Mouse (Mus musculus): ENCODE data around the gene Haghl. TPM values are rescaled to one million over a fixed set of nuclear protein-coding genes. Genes with fewer than 3 reads are reported as not detected.
"Not testable (repeated sequence)": the region's sequence is repeated elsewhere in the genome, so short reads cannot be mapped to it uniquely, and the experiment has no call there.

Haghl gene
- polyA plus RNA-seq, 1 experiment from 2014 or later: 75.6 TPM

GRCm38 (mm10) chr17:25808028-25808427, 22.6 kb upstream of the Haghl start:
- Histone ChIP-seq H3K9me3 (ENCODE audit: control insufficient read depth, low read length) (no peaks in the 10 kb centered on the region), H3K36me3 (ENCODE audit: control insufficient read depth, insufficient read depth, low read length) (no peaks in the 10 kb centered on the region), H3K4me1 (ENCODE audit: control insufficient read depth, insufficient read depth, low read length) (peaks cover 8% of the 10 kb centered on the region), H3K27me3 (ENCODE audit: control insufficient read depth, insufficient read depth, low read length) (peaks cover 27% of the 10 kb centered on the region), H3K4me2 (replicated peaks; ENCODE audit: low read depth, low read length) (no peak overlapping the region), H3K27ac (ENCODE audit: low read depth, low read length) (no peak overlapping the region), H3K4me3 (ENCODE audit: low read length) (no peak overlapping the region; the same call in 1 of the 2 replicates), H3K9ac (ENCODE audit: low read depth, low read length) (no peak overlapping the region)
- no peak for ATAC-seq (ENCODE audit: low FRiP score, low TSS enrichment)
- WGBS: 43% methylated on average over 5 of the region's 5 CpGs

GRCm38 (mm10) chr17:25807452-25807851, 22.0 kb upstream of the Haghl start:
- H3K27me3 ChIP-seq (ENCODE audit: control insufficient read depth, insufficient read depth, low read length): peaks cover 27% of the 10 kb centered on the region
- H3K9ac ChIP-seq (ENCODE audit: low read depth, low read length); H3K4me1 ChIP-seq (ENCODE audit: control insufficient read depth, insufficient read depth, low read length); H3K27ac ChIP-seq (ENCODE audit: low read depth, low read length); H3K4me2 ChIP-seq (replicated peaks; ENCODE audit: low read depth, low read length); H3K4me3 ChIP-seq (ENCODE audit: low read length); ATAC-seq (ENCODE audit: low FRiP score, low TSS enrichment); H3K9me3 ChIP-seq (ENCODE audit: control insufficient read depth, low read length); H3K36me3 ChIP-seq (ENCODE audit: control insufficient read depth, insufficient read depth, low read length): not testable (repeated sequence)
- WGBS: 55% methylated on average over 2 of the region's 2 CpGs

- peaks cover 27% of the 10 kb centered on the region for H3K27me3 ChIP-seq (ENCODE audit: control insufficient read depth, insufficient read depth, low read length)
- no peak overlapping the region for H3K27ac ChIP-seq (ENCODE audit: low read depth, low read length)
- WGBS: 79% methylated on average over 4 of the region's 4 CpGs
- ATAC-seq (ENCODE audit: low FRiP score, low TSS enrichment): no peak
- no peaks in the 10 kb centered on the region for H3K9me3 ChIP-seq (ENCODE audit: control insufficient read depth, low read length)
- H3K4me2 ChIP-seq (replicated peaks; ENCODE audit: low read depth, low read length): no peak overlapping the region
- no peak overlapping the region for H3K4me3 ChIP-seq (ENCODE audit: low read length)
- no peaks in the 10 kb centered on the region for H3K36me3 ChIP-seq (ENCODE audit: control insufficient read depth, insufficient read depth, low read length)
- peaks cover 8% of the 10 kb centered on the region for H3K4me1 ChIP-seq (ENCODE audit: control insufficient read depth, insufficient read depth, low read length)
- H3K9ac ChIP-seq (ENCODE audit: low read depth, low read length): no peak overlapping the region
Observed at GRCm38 (mm10) chr17:25806507-25806906, 21.0 kb upstream of the Haghl start.

GRCm38 (mm10) chr17:25802825-25803517, 17.5 kb upstream of the Haghl start:
- peak overlapping the region; percentile 40; the same call in 1 of the 2 replicates for H3K9ac ChIP-seq (ENCODE audit: low read depth, low read length)
- no peak; the same call in 1 of the 2 replicates for ATAC-seq (ENCODE audit: low FRiP score, low TSS enrichment)
- WGBS: 12% methylated on average over 10 of the region's 10 CpGs
- no peak overlapping the region for H3K4me3 ChIP-seq (ENCODE audit: low read length)
- H3K36me3 ChIP-seq (ENCODE audit: control insufficient read depth, insufficient read depth, low read length): no peaks in the 10 kb centered on the region
- H3K27me3 ChIP-seq (ENCODE audit: control insufficient read depth, insufficient read depth, low read length): peaks cover 2% of the 10 kb centered on the region
- no peaks in the 10 kb centered on the region for H3K9me3 ChIP-seq (ENCODE audit: control insufficient read depth, low read length)
- H3K27ac ChIP-seq (ENCODE audit: low read depth, low read length): no peak overlapping the region
- no peaks in the 10 kb centered on the region for H3K4me1 ChIP-seq (ENCODE audit: control insufficient read depth, insufficient read depth, low read length)
- no peak overlapping the region for H3K4me2 ChIP-seq (replicated peaks; ENCODE audit: low read depth, low read length)

- H3K9ac ChIP-seq (ENCODE audit: low read depth, low read length): no peak overlapping the region
- H3K27me3 ChIP-seq (ENCODE audit: control insufficient read depth, insufficient read depth, low read length): no peaks in the 10 kb centered on the region; the same call in 1 of the 2 replicates
- H3K36me3 ChIP-seq (ENCODE audit: control insufficient read depth, insufficient read depth, low read length): no peaks in the 10 kb centered on the region
- H3K4me1 ChIP-seq (ENCODE audit: control insufficient read depth, insufficient read depth, low read length): peaks cover 4% of the 10 kb centered on the region
- H3K4me2 ChIP-seq (replicated peaks; ENCODE audit: low read depth, low read length): no peak overlapping the region
- H3K9me3 ChIP-seq (ENCODE audit: control insufficient read depth, low read length): no peaks in the 10 kb centered on the region
- 9% methylated on average over 6 of the region's 6 CpGs for WGBS
- no peak overlapping the region for H3K27ac ChIP-seq (ENCODE audit: low read depth, low read length)
- ATAC-seq (ENCODE audit: low FRiP score, low TSS enrichment): peak; percentile 43; the same call in 1 of the 2 replicates
- no peak overlapping the region for H3K4me3 ChIP-seq (ENCODE audit: low read length)
Observed at GRCm38 (mm10) chr17:25801029-25801428, 15.6 kb upstream of the Haghl start.

- peak within 1 kb of the TSS; percentile 85 for H3K4me3 ChIP-seq (ENCODE audit: low read length)
- peak within 1 kb of the TSS; percentile 47; the same call in 1 of the 2 replicates for H3K27ac ChIP-seq (ENCODE audit: low read depth, low read length)
- peaks cover 41% of the 10 kb centered on the region for H3K4me1 ChIP-seq (ENCODE audit: control insufficient read depth, insufficient read depth, low read length)
- peaks cover 6% of the 10 kb centered on the region for H3K36me3 ChIP-seq (ENCODE audit: control insufficient read depth, insufficient read depth, low read length)
- H3K4me2 ChIP-seq (replicated peaks; ENCODE audit: low read depth, low read length): peak within 1 kb of the TSS; percentile 99
- H3K27me3 ChIP-seq (ENCODE audit: control insufficient read depth, insufficient read depth, low read length): no peaks in the 10 kb centered on the region
- peak within 1 kb of the TSS; percentile 78 for H3K9ac ChIP-seq (ENCODE audit: low read depth, low read length)
- no peaks in the 10 kb centered on the region for H3K9me3 ChIP-seq (ENCODE audit: control insufficient read depth, low read length)
- peak; percentile 75 for ATAC-seq (ENCODE audit: low FRiP score, low TSS enrichment)
- under 1% methylated on average over 31 of the region's 35 CpGs for WGBS
Observed at GRCm38 (mm10) chr17:25796951-25797369, 11.5 kb upstream of the Haghl start, which contains the start of gene Metrn. Metrn (minus strand) TSS chr17:25797136.

GRCm38 (mm10) chr17:25796211-25796771, 10.8 kb upstream of the Haghl start:
- 0 out of 2 replicates have a peak, but pooled peaks have one; percentile 0 for ATAC-seq (ENCODE audit: low FRiP score, low TSS enrichment)
- peak overlapping the region; percentile 99 for H3K4me2 ChIP-seq (replicated peaks; ENCODE audit: low read depth, low read length)
- H3K9me3 ChIP-seq (ENCODE audit: control insufficient read depth, low read length): no peaks in the 10 kb centered on the region
- peak overlapping the region; percentile 78 for H3K9ac ChIP-seq (ENCODE audit: low read depth, low read length)
- peak overlapping the region; percentile 47; the same call in 1 of the 2 replicates for H3K27ac ChIP-seq (ENCODE audit: low read depth, low read length)
- peaks cover 43% of the 10 kb centered on the region for H3K4me1 ChIP-seq (ENCODE audit: control insufficient read depth, insufficient read depth, low read length)
- H3K27me3 ChIP-seq (ENCODE audit: control insufficient read depth, insufficient read depth, low read length): no peaks in the 10 kb centered on the region
- H3K4me3 ChIP-seq (ENCODE audit: low read length): peak overlapping the region; percentile 85
- under 1% methylated on average over 37 of the region's 37 CpGs for WGBS
- H3K36me3 ChIP-seq (ENCODE audit: control insufficient read depth, insufficient read depth, low read length): peaks cover 6% of the 10 kb centered on the region

- Histone ChIP-seq H3K4me1 (ENCODE audit: control insufficient read depth, insufficient read depth, low read length) (peaks cover 50% of the 10 kb centered on the region), H3K36me3 (ENCODE audit: control insufficient read depth, insufficient read depth, low read length) (peaks cover 6% of the 10 kb centered on the region), H3K4me2 (replicated peaks; ENCODE audit: low read depth, low read length) (peak within 1 kb of the TSS; percentile 99), H3K9me3 (ENCODE audit: control insufficient read depth, low read length) (no peaks in the 10 kb centered on the region), H3K4me3 (ENCODE audit: low read length) (peak within 1 kb of the TSS; percentile 85), H3K27me3 (ENCODE audit: control insufficient read depth, insufficient read depth, low read length) (no peaks in the 10 kb centered on the region), H3K27ac (ENCODE audit: low read depth, low read length) (peak within 1 kb of the TSS; percentile 47; the same call in 1 of the 2 replicates), H3K9ac (ENCODE audit: low read depth, low read length) (peak within 1 kb of the TSS; percentile 78)
- 6% methylated on average over 6 of the region's 6 CpGs for WGBS
- ATAC-seq (ENCODE audit: low FRiP score, low TSS enrichment): peak; percentile 28; the same call in 1 of the 2 replicates
Observed at GRCm38 (mm10) chr17:25795609-25796092, 10.2 kb upstream of the Haghl start, which contains the start of gene AC134908.4. AC134908.4 (minus strand) TSS chr17:25795659.
